9 mouse cellular contexts compared by ENCODE assay signal in genomic region chr6:94053920-94054319, GRCm38 (mm10).
A peak's percentile ranks its signal among the peaks of the same experiment; 100 is the strongest.
DNase-seq lines count a peak whose midpoint lies in the region; ATAC-seq and TF ChIP-seq lines count a peak whose summit lies in the region.
"Had no signal": no experiment of that assay in that cellular context is flagged by ENCODE, and none has a peak within 500 bp of the region (broad histone marks: within the 10 kb centered on the region; RNA-seq: fewer than 3 reads in every experiment).

No protein-coding gene starts in this region.

- H3K27ac ChIP-seq in midbrain, embryonic 10.5 days (replicated peaks): 0 out of 2 replicates have a peak overlapping the region, but pooled peaks have one; percentile 46
- H3K27ac ChIP-seq in midbrain, embryonic 11.5 days (ENCODE audit: low read depth, low read length): no peak overlapping the region
- no peak overlapping the region for H3K27ac ChIP-seq in hindbrain, postnatal 0 days
- H3K27ac ChIP-seq: embryonic facial prominence, embryonic 12.5 days; liver, embryonic 15.5 days had no signal

- peaks cover 6% of the 10 kb centered on the region for H3K4me1 ChIP-seq in midbrain, embryonic 10.5 days
- no peaks in the 10 kb centered on the region for H3K4me1 ChIP-seq in midbrain, embryonic 11.5 days (ENCODE audit: control insufficient read depth, insufficient read depth, low read length)
- H3K4me1 ChIP-seq in hindbrain, postnatal 0 days (ENCODE audit: insufficient read depth, low read length): no peaks in the 10 kb centered on the region
- H3K4me1 ChIP-seq in lung, adult 2 months (ENCODE audit: control insufficient read depth, insufficient read depth, low read length): no peaks in the 10 kb centered on the region
- H3K4me1 ChIP-seq: liver, embryonic 15.5 days had no signal

- H3K4me3 ChIP-seq in midbrain, embryonic 10.5 days: no peak overlapping the region
- no peak overlapping the region for H3K4me3 ChIP-seq in midbrain, embryonic 11.5 days (ENCODE audit: low read depth, low read length)
- H3K4me3 ChIP-seq in hindbrain, postnatal 0 days (ENCODE audit: low read length): no peak overlapping the region
- no peak overlapping the region for H3K4me3 ChIP-seq in lung, adult 2 months (replicated peaks; ENCODE audit: extremely low read depth, low read depth, low read length)
- H3K4me3 ChIP-seq: embryonic facial prominence, embryonic 12.5 days; liver, embryonic 15.5 days had no signal

- TF ChIP-seq POLR2A in lung, adult 2 months (IDR thresholded peaks at IDR 0.05; ENCODE audit: borderline replicate concordance, extremely low read depth, low read depth, low read length): no peak

- DNase-seq in midbrain, embryonic 10.5 days (ENCODE audit: low spot score): peak; percentile 53
- no peak for DNase-seq in midbrain, embryonic 11.5 days (ENCODE audit: low spot score, missing footprints)
- peak; percentile 65 for DNase-seq in adrenal gland, adult 2 months
- DNase-seq in cerebellum, postnatal 25 days: peak; percentile 21 to 61
- DNase-seq in hindbrain, postnatal 0 days (ENCODE audit: low spot score): peak; percentile 76
- no peak for DNase-seq in lung, adult 2 months
- DNase-seq in telencephalon, adult 2 months (ENCODE audit: low read depth, low spot score): peak; percentile 27

- no peak overlapping the region for H3K9ac ChIP-seq in midbrain, embryonic 11.5 days (ENCODE audit: low read length)
- no peak overlapping the region for H3K9ac ChIP-seq in hindbrain, postnatal 0 days (replicated peaks; ENCODE audit: low read length)
- H3K9ac ChIP-seq: embryonic facial prominence, embryonic 12.5 days; liver, embryonic 15.5 days had no signal

- no peaks in the 10 kb centered on the region for H3K27me3 ChIP-seq in midbrain, embryonic 10.5 days (ENCODE audit: low read depth, poor library complexity, severe bottlenecking)
- no peaks in the 10 kb centered on the region for H3K27me3 ChIP-seq in midbrain, embryonic 11.5 days (ENCODE audit: control insufficient read depth, insufficient read depth, low read length)
- H3K27me3 ChIP-seq in hindbrain, postnatal 0 days (ENCODE audit: insufficient read depth, low read length): no peaks in the 10 kb centered on the region
- H3K27me3 ChIP-seq: embryonic facial prominence, embryonic 12.5 days; liver, embryonic 15.5 days had no signal

- WGBS in midbrain, embryonic 10.5 days: 21% methylated on average over 1 of the region's 1 CpGs
- WGBS in midbrain, embryonic 11.5 days: 4% methylated on average over 1 of the region's 1 CpGs
- WGBS in hindbrain, postnatal 0 days: 23% methylated on average over 1 of the region's 1 CpGs
- 48% methylated on average over 1 of the region's 1 CpGs for WGBS in lung, adult 2 months

- peak; percentile 73 for TF ChIP-seq CTCF in hindbrain, postnatal 0 days (IDR thresholded peaks at IDR 0.05; ENCODE audit: low read depth)
- peak; percentile 54 for TF ChIP-seq CTCF in lung, adult 2 months (IDR thresholded peaks at IDR 0.05; ENCODE audit: insufficient read depth, low read length)

- ATAC-seq in midbrain, embryonic 11.5 days (ENCODE audit: low FRiP score): no peak
- ATAC-seq in hindbrain, postnatal 0 days: no peak

- no peak overlapping the region for H3K4me2 ChIP-seq in midbrain, embryonic 11.5 days
- H3K4me2 ChIP-seq in hindbrain, postnatal 0 days (ENCODE audit: low read depth, low read length): no peak overlapping the region
- H3K4me2 ChIP-seq: embryonic facial prominence, embryonic 12.5 days; liver, embryonic 15.5 days had no signal

- H3K36me3 ChIP-seq in midbrain, embryonic 10.5 days: 0 out of 2 replicates have a peak, but pooled peaks cover 3% of the 10 kb centered on the region
- no peaks in the 10 kb centered on the region for H3K36me3 ChIP-seq in midbrain, embryonic 11.5 days (ENCODE audit: control insufficient read depth, insufficient read depth, low read length)
- no peaks in the 10 kb centered on the region for H3K36me3 ChIP-seq in hindbrain, postnatal 0 days (ENCODE audit: insufficient read depth, low read length)
- H3K36me3 ChIP-seq: embryonic facial prominence, embryonic 12.5 days; liver, embryonic 15.5 days had no signal

- H3K9me3 ChIP-seq in midbrain, embryonic 10.5 days (replicated peaks): no peaks in the 10 kb centered on the region
- H3K9me3 ChIP-seq in midbrain, embryonic 11.5 days (ENCODE audit: control insufficient read depth, low read length): no peaks in the 10 kb centered on the region
- no peaks in the 10 kb centered on the region for H3K9me3 ChIP-seq in hindbrain, postnatal 0 days (ENCODE audit: low read length)
- H3K9me3 ChIP-seq: embryonic facial prominence, embryonic 12.5 days; liver, embryonic 15.5 days had no signal

Comparison
In these comparisons a context has a peak if more than half of its experiments do, and no peak if none do; other contexts are left out.
1. DNase-seq: peak in midbrain, embryonic 10.5 days (single experiment), adrenal gland, adult 2 months (single experiment), cerebellum, postnatal 25 days (2 of 2), hindbrain, postnatal 0 days (single experiment) and telencephalon, adult 2 months (single experiment); none in midbrain, embryonic 11.5 days (single experiment) and lung, adult 2 months (single experiment).